Mouse (Mus musculus) kidney, postnatal 36 days (tissue): Measurements from ENCODE around the gene Ostm1.
A peak's percentile ranks its signal among the peaks of the same experiment; 100 is the strongest.

ENCODE experiments used
- DNase-seq, 2 experiments: peaks; one replicate each; pipeline ENCODE4 v3.0.0; 2021 to 2022; ENCODE audit warnings: mixed read lengths in 2 of 2

The Ostm1 gene

DNA sequence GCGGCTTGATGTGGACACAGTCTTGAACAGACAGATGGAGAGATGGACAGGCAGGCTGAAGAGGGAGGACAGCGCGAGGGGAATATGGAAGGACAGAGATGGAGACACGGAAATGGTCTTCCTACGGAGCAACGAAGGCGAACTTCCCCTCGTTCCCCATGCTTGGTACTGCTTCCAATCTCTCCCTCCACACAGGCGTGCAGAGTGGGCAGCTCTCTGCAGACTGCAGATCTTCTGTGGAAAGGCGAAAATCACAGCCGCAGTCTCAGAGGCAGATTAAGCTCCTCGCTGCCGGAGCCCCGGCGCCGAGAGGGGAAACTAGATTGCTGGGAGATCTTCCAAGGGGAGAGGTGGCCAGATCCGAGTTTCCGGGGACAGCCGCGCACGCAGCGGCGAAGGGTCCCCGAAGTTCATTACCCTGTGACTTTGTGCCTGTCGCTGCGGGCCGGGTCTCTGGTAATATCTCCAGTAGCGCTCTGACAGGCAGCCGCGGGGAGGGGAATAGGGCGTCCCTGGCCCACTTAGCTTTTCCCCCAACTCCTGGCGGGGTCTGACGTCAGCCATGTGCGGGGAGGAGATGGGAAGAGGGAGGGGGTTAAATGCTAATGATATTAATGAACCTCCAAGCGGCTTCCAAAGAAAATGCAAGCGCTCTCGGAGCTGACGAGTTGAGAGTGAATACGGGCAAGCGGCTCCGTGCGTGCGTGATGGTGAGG lies at the start of gene Ostm1, which contains the start of gene Nr2e1:
Ostm1 (plus strand) TSS at position 666 of the 716 bp plus-strand sequence.
Nr2e1 (minus strand) TSS at position 476 of the 716 bp plus-strand sequence.
- peak in 1 of 2 experiments; percentile 29 for DNase-seq

DNA sequence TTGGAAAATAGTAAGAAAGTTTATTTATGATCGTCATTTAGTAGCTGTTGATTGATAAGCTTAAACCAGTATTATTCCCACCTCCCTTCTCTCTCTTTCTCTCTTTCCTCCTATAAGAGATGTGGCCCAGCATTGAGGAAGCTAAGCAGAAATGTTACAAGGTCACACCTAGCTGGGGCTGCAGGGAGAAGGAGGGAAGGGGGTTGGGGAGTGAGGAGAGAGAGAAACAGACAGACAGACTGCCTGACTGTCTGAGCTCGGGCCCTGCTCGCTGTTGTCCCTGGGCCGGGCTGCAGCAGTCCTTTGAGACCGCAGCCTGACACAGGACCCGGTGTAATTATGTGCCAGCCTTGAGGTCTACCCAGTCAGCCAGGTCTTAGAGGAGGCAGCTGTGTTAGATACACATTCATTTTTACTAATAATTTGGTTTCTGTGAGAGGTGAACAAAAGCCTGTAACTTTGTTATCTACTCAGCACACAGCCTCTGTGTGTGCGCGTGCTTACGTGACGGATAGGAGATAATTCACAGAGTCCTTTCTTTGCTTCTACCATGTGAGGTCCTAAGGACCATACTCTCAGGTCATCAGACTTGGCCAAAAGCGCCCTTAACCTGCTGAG lies 49.7 kb upstream of the Ostm1 start:
- no peak for DNase-seq

DNA sequence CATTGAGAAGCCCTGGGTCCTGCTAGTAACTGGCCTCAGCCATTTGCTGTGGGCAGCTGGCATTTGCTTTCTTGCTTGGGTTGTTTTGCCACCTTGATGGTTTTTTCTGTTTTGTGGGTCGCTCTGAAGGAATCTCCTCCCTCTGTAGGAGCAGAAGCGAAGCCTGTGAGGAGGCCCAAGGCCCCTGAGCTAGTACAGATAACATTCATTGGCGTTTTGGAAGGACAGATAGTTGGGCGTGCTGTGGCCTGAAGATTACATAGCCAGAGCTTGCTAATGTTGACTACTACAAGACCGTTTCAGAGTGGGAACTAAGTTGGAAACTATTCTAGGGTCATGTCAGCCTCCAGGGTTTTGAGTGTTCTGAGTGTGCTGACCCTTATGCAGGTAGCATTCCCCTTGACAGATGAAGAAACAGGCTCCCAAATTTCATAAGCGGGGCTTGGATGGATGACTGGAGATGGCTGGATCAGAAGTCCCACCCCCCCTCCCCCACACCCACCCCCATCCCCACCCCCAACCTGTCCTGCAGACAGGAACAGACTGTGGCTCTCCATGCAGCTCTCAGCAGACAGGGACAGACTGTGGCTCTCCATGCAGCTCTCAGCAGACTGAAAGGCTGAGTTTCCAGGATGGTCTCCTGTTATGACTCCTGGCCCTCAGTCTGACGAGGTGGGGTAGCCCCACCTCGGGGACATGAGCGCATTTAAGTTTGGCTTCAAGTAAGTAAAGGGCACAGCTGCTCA lies 45.9 kb upstream of the Ostm1 start:
- DNase-seq = no peak

DNA sequence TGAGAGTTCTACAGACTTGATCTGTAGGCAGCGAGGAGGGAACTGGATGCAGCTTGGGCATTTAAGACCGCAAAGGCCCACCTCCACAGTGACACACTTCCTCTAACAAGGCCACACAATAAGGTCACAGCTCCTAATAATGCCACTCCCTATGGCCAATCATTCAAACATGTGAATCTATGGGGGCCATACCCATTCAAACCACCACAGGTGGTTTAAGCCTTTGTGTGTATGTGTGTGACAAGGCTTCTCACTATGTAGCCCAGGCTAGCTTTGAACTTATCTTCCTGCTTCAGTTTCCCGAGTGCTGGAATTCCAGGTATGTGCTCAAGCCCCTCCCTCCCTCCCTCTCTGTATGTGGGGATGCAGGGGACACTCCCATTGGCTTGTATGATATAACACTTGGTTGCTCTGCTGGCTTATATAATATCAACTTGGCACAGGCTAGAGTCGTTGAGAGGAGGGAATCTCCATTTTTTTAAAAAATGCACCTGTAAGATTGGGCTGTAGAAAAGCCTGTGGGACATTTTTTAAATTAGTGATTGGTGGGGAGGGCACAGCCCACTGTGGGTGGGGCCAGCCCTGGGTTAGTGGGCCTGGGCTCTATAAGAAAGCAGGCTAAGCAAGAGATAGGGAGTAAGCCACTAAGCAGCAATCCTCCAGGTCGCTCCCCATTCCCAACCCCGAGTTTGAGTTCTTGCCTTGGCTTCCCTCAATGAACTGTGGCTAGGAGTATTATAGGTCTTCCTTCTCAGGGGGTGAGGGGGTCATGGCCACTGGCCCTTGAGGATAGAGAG lies 37.7 kb upstream of the Ostm1 start:
- no peak for DNase-seq

DNA sequence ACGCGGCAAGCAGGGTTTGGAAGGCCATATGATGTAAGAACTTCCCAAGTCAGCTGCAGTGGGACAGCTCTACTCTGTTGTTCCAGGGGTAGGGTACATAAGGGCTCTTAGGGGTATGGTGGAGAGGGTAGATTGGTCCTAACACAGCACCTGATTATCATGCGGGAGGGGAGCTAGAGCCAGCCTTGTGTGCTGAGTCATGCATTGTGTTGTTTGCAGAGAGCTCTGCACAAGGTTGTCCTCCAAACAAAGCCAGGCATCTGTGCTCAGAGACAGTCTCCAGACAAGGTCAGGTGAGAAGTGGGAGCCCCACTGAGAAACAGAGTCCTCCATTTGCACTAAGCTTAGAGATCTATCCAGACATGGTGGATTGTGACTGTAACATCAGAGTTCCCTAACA lies 37.1 kb upstream of the Ostm1 start:
- DNase-seq = no peak

DNA sequence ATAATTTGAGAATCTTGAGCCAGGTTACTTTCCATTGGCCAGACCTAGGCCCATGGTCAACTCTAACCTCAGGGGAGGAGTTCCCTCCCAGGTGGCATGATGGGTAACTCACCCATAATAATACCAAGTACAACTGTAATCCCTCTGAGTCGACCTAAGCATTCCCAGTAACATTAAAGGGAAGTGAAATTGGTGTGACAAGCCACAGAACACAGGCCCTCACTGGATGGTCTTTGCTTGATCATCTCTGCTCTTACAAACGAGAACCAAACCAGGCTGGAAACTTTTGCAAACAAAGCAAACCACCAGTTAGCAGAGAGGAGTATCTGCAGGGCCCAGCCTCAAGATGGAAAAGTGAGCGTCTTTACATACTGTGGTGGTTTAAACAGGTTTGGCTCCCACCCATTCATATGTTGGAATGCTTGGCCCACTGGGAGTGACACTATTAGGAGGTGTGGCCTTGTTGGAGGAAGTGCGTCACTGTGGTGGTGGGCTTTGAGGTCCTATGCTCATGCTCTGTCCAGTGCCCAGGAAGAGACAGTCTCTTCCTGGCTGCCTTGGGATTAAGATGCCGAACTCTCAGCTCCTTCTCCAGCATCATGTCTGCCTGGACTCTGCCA lies 23.9 kb upstream of the Ostm1 start:
- DNase-seq = no peak

DNA sequence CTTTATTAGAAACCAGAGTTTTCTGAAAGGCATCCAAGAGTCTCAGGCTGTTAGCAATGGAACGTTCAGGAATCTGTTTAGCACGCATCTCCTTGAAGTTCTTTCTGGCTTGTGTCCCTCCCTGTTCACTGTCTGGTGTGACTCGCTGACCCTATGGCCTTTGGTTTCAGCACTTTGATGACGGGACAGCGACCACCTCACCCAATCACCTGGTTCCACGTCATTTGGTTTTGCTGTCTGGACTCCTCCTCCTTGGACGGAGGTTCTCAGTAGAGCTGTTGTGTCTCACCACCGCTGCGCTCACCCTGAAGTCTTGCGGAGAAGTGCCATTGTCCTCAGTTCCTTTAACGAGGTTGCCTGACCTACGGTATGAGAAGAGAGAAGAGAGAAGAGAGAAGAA lies 21.4 kb upstream of the Ostm1 start:
- peak; percentile 11 to 48 for DNase-seq

DNA sequence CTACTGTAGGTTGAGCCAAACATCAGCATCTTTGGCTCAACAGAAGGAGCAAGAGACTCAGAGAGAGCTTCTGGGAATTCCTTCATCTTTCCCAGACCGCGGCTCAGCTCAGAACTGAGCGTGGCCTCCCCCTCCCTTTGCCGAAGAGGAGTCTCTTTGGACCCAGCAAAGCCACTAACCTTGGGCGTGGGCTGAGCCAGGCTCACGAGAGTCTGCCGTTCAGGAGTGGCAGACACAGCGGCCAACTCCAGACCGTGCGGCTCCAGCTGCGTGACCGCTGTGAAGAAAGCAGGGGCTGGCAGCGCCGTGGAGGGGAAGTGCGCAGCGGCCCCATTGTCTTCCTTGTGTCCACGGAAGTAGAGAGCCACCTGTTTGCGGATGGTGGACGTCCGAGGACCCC lies 11.1 kb upstream of the Ostm1 start:
- DNase-seq = no peak

DNA sequence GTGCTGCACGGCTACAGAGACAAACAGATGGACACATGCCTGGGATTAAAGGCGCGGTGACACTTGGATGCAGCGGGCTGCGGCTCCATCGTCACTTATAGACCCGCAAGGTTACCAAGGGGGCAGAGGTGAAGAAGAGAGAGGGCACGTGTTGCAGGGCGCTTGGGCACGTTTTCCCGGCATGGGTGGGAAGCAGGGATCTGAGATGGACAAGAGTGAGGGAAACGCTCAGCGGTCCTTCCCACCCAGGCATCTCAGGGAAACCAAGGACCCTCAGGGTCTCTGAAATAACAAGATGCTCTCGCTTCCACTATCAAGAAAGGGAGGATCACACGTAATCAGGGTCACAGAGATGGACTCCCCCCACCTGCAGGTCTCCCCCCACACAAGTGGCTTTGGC lies 10.7 kb upstream of the Ostm1 start:
- DNase-seq = no peak

DNA sequence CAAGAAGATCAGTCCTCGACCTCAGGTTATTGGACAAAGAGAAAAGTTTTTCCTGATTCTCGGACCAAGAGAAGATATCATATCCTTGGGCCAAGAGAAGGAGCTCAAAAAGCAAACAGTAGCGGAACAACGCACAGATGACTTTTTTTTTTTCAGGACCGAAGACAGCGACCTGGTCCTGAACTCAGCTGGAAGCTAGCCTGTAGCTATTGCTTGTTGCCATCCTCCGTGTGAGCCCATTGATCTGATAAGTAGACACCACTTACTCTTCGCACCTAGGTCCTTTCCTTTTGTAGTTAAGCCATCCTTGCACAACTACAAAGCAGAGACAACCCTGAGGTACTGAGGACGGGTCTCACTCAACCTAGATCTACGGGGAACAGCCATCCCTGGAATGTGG lies 9.0 kb upstream of the Ostm1 start:
- DNase-seq = no peak

DNA sequence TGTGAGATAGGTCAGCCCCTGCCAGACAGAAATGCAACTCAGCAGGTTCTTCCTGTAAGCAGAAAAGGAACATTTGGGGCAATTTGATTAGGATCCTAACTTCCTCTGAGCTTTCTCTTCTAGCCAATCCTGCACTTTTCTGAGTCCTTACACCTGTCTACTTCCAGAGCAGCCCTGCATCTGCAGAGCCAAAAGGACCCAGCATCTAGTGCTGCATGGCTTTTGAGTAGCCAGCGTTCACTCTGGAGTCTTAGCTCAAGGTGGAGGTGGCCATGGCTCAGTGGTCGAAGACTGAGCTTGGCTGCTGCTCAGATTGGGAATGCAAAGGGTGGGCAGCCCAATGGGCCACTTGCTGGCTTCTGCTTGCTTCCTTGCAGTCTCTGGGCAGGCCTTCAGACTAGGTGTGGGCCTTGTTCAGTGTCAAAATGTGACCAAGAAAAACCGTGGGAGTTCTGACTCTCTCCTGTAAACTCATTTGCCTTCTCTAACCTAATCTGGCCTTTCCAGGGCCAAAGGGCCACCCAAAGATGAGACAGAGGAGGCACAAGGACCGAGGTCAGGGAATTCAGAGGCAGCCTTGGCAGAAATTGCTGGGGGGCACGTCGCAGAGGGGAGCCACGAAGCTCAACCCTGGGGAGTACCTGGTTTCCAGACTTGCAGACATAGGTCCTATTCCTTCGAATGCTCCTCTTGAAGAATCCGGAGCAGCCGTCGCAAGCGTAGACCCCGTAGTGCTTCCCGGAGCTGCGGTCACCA lies 5.9 kb upstream of the Ostm1 start:
- DNase-seq = no peak

DNA sequence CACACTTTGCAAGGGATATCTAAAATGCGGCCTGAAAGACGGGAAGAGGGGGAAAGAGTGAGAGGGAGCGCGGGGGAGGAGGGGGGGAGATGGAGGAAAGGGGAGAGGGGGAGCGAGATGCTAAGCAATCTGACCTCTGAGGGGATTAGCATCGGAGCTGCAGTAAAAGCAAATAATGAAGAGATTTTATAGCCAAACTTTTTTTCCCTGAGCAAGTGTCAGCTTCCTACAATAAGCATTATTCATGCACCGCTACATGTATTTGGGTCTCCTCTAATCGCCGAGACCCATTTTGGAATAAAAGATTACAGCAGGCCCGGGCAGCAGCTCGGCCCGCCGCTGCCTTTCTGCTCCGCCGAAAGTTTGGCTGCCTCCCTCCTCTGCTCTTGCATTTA lies 5.3 kb upstream of the Ostm1 start:
- no peak for DNase-seq

DNA sequence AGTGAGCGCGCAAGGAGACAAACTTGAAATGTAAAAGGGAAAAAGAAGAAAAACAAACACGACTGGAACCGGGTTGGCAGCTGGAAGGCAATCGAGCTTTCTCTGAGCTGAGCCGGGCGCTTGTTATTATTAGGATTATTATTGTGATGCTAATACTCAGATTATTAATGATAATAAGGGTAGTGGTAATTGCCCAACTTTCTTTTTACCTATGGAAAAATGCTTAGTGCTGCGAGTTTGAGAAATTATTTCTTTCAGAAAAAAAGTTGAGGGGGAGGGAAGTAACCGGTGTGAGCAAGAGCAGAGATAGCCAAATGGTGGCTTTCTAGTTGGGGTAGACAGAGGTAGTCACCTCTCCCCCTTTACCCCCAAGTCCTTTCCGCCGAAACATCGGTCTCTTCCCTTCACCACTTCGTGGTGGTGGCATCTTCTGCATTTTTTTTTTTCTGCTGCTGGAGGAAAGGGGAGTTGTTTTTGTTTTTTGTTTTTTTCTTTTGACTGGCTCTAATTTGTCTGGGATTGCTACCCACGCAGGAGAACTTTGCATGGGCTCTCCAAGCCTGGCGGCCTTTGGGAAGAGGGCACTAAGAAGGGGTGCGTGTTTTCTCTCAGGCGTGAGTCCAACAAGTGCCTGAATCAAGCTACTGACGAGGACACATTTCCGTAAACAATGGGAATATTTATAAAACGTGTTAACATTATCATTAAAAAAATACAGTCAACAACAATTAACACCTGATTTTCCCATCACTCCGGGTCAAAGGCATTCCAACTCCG lies 4.7 kb upstream of the Ostm1 start:
- DNase-seq = no peak

DNA sequence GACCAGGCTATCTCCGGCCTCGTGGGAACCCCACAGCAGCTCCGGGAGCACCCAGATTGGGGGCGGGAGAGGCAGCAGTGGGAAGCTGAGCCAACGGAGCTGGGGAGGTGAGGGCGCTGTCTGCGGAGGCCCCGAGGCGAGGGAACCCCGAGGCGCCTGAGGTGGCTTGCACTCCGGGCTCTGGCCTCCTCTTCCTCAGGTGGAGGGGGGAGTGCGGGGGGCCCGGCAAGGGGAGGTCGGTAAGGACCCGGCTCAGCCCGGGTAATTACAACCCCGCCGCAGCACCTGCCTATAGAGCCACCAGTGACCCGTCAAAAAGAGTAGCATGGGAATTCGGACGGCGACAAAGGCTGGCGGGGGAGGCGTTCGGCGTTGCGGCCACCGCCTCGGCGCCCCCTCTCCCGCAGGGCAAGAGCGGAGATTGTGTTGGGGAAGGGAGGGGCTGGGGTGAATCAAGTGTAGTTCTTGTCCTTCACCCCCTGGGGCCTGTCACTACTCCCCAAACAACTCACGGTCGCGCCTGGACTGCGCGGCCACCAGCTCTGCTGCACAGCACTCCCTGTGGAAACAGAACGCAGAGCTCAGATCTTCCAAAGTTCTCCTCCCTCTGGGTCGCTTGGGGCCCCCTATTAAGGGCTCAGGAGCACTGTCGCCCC lies 4.0 kb upstream of the Ostm1 start:
- DNase-seq = no peak

DNA sequence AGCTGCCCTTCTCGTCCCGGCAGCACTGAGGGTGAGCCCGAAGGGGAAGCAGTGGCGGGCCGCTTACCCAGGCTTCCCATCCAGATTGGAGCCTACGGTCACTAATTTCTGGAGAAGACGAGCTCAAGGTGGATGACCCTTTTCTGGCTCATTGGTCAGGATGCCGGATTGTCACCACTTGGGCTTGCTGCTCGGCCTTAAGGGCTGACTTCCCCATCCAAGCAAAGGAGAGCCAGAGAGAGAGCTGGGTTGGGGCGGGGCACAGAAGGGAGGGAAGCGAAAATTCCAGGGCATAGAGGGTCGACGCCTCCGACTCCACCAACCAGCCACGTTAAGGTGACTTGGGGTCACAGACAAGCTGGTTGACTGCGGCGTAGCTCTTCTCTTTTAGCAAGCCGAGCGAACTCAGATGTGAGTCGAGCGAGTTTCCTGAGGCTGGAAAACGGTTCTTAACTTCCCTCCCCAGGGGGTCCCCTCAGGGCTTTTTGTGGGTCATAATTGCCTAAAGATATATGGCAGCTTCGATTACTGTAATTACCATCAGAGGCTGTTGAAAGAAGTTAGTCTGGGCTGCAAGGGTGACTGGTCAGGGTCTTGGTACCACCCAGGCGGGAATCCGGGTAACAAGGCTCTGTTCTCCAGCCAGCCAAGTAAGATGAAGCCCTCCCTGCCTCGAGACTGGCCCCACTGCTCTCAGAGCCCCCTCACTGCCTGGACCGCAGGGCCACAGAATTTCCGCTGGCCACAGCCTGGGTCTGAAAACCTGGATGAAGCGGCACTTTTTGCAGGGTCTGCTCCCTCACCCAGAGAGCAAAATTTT lies 3.3 kb upstream of the Ostm1 start:
- DNase-seq = no peak

DNA sequence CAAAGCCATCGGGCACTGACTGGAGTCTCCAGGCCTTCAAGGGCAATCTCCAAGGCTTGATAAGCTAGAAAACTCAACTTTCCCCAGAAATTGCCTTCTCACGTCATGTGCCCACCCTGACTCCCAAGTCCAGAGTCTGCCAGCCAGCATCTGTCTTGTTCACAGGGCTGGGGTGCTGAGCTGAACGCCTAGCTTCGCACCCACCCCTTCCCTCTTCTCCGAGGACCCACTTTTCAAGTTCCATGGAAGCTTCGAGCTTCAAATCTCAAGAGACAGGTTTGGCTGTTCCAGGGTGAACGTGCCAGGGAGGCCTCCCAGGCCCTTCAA lies 2.7 kb upstream of the Ostm1 start:
- DNase-seq = no peak

DNA sequence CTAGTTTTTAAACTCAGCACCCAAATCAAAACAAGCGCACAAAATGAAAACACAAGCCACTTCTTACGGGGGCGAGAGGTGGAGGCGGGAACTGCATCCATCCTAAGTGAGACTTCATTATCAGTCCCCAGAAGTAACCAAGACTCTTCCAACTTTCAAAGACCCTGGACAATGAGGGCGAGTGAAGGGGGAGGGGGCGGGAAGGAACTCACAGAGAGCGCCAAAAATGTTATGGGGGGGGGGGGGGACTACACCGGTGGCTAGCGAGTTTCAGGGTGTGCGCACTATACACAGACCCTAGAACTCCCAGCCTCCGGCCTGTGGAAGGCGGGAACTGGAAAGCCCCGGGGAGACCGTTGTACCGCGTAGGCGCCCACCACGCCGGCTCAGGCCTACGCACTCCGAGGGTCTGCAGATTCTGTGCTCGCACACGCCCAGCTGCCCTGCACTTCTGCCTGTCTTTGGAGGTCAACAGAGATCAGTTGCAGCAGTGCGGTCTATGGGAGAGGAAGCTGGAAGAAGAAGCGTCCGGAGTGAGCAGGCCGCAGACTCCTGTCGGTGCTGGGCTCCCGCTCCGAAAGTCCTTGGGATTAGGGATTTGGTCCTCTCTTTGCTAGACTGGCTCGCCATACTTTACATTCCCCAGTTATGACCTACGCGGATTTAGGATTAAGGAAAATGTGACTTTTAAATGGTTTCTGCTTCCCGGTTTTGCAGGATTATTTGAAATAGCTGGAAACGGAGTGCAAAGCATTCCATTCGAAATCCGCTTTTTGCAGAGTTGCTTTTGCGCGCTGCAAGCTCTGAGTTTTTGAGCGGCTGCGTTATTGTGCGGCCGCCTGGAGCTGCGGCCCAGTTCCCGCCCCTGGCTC lies 1.7 kb upstream of the Ostm1 start:
- DNase-seq = no peak

DNA sequence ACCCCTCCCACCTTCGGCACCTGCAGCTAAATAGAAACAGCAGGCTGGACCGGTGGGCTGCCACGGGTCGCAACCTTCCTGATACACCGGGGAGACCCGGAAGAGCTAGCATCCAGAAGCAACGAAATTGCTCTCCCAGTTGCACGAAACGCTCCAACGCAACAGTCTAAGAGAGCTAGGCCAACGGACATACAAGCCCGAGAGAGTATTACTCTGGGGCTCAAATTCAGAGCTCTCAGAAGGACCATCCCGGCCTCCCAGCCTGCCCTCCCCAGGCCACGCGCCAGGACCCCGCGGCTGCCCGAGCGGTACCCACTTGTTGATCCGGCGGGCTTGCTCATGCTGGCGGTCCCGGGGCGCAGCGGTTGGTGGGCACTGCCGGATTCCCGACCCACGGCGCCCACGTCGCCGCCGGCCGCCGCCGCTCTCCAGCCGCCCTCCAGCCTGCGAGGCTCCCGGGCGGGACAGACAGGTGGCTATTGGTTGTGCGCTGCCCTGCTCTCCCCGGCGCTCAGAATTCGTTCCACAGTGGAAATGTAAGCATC lies 984 bp upstream of the Ostm1 start:
- peak in 1 of 2 experiments; percentile 27 for DNase-seq
